In genomic region chr11:69306039-69306438, GRCm38 (mm10) we compare ENCODE assay signal across 32 mouse cellular contexts.
"Had no signal": no experiment of that assay in that cellular context is flagged by ENCODE, and none has a peak within 500 bp of the region (broad histone marks: within the 10 kb centered on the region; RNA-seq: fewer than 3 reads in every experiment).

No protein-coding gene starts in this region.

- H3K27ac ChIP-seq: limb, embryonic 10.5 days; limb, embryonic 12.5 days; limb, embryonic 13.5 days; limb, embryonic 15.5 days; liver, embryonic 12.5 days; liver, embryonic 13.5 days; liver, embryonic 14.5 days; liver, embryonic 15.5 days; lung, embryonic 15.5 days; macrophage; midbrain, embryonic 10.5 days; midbrain, embryonic 12.5 days; midbrain, embryonic 13.5 days; midbrain, embryonic 15.5 days; neural tube, embryonic 12.5 days had no signal

- H3K9me3 ChIP-seq: limb, embryonic 10.5 days; limb, embryonic 12.5 days; limb, embryonic 13.5 days; limb, embryonic 15.5 days; liver, embryonic 12.5 days; liver, embryonic 13.5 days; liver, embryonic 15.5 days; lung, embryonic 15.5 days; megakaryocyte, embryonic 14.5 days; midbrain, embryonic 10.5 days; midbrain, embryonic 12.5 days; midbrain, embryonic 13.5 days; midbrain, embryonic 15.5 days; neural tube, embryonic 12.5 days had no signal

- H3K4me3 ChIP-seq: limb, embryonic 10.5 days; limb, embryonic 12.5 days; limb, embryonic 13.5 days; limb, embryonic 15.5 days; liver, embryonic 12.5 days; liver, embryonic 13.5 days; liver, embryonic 15.5 days; lung, embryonic 15.5 days; megakaryocyte, embryonic 14.5 days; midbrain, embryonic 10.5 days; midbrain, embryonic 12.5 days; midbrain, embryonic 13.5 days; midbrain, embryonic 15.5 days; myocyte; neural tube, embryonic 12.5 days had no signal

- H3K27me3 ChIP-seq: limb, embryonic 12.5 days; limb, embryonic 13.5 days; limb, embryonic 15.5 days; liver, embryonic 12.5 days; liver, embryonic 13.5 days; liver, embryonic 15.5 days; lung, embryonic 15.5 days; midbrain, embryonic 12.5 days; midbrain, embryonic 13.5 days; midbrain, embryonic 15.5 days; neural tube, embryonic 12.5 days had no signal

- H3K9ac ChIP-seq: limb, embryonic 12.5 days; limb, embryonic 13.5 days; limb, embryonic 15.5 days; liver, embryonic 12.5 days; liver, embryonic 13.5 days; liver, embryonic 14.5 days; liver, embryonic 15.5 days; liver, postnatal 0 days; lung, embryonic 14.5 days; lung, embryonic 15.5 days; midbrain, embryonic 12.5 days; midbrain, embryonic 13.5 days; midbrain, embryonic 15.5 days; neural tube, embryonic 12.5 days had no signal

- ATAC-seq: liver, embryonic 12.5 days; liver, postnatal 0 days; lung, postnatal 0 days; midbrain, embryonic 13.5 days; midbrain, embryonic 15.5 days; midbrain, embryonic 16.5 days had no signal

- H3K4me1 ChIP-seq: limb, embryonic 10.5 days; limb, embryonic 12.5 days; limb, embryonic 13.5 days; limb, embryonic 15.5 days; liver, embryonic 15.5 days; lung, embryonic 15.5 days; midbrain, embryonic 10.5 days; midbrain, embryonic 12.5 days; midbrain, embryonic 15.5 days; neural tube, embryonic 12.5 days had no signal

- H3K4me2 ChIP-seq: limb, embryonic 12.5 days; limb, embryonic 13.5 days; limb, embryonic 15.5 days; liver, embryonic 11.5 days; liver, embryonic 12.5 days; liver, embryonic 13.5 days; liver, embryonic 15.5 days; lung, embryonic 14.5 days; lung, embryonic 15.5 days; midbrain, embryonic 11.5 days; midbrain, embryonic 12.5 days; midbrain, embryonic 13.5 days; midbrain, embryonic 15.5 days; neural tube, embryonic 12.5 days had no signal

- DNase-seq: left cerebral cortex, postnatal 4 days; liver; liver, embryonic 13.5 days; liver, postnatal 0 days; lung, adult 18-20 months; lung, adult 2 months; lung, embryonic 14.5 days; lung, postnatal 10 days; lung, postnatal 14 days; lung, postnatal 36 days; lung, postnatal 4 days; midbrain, embryonic 14.5 days had no signal
